Mouse (Mus musculus) stomach, postnatal 0 days (tissue): ENCODE measurements around the gene Vcpkmt. TPM values are rescaled to one million over a fixed set of nuclear protein-coding genes. Genes with fewer than 3 reads are reported as not detected.
"Not testable (repeated sequence)": the region's sequence is repeated elsewhere in the genome, so short reads cannot be mapped to it uniquely, and the experiment has no call there.

Experiments
- ATAC-seq: fragments of 200-750 bp; cut with Nextera tagmentation; 2 replicates; pipeline ENCODE4 v1.8.0; 2017; ENCODE audit not compliant: low FRiP score, low TSS enrichment
- DNase-seq: peaks from one replicate; pipeline ENCODE4 v3.0.0-alpha.2; 2016; ENCODE audit warnings: low spot score
- H3K27ac ChIP-seq: fragments of 300-500 bp; sonication (generic); replicated peaks from 2 replicates; pipeline ENCODE4 v1.5.1; 2014; ENCODE audit warnings: mild to moderate bottlenecking, control low read depth
- H3K27me3 ChIP-seq: fragments of 300-500 bp; sonication (generic); 2 replicates; pipeline ENCODE4 v1.6.1; 2014; ENCODE audit warnings: low read length; ENCODE audit not compliant: control insufficient read depth, insufficient read depth
- H3K36me3 ChIP-seq: fragments of 300-500 bp; sonication (generic); 2 replicates; pipeline ENCODE4 v1.6.1; 2014; ENCODE audit warnings: low read length, mixed read lengths; ENCODE audit not compliant: control insufficient read depth, insufficient read depth
- H3K4me1 ChIP-seq: fragments of 300-500 bp; sonication (generic); replicated peaks from 2 replicates; pipeline ENCODE4 v1.6.1; 2014; ENCODE audit warnings: antibody characterized with exemption; ENCODE audit not compliant: control insufficient read depth, insufficient read depth
- H3K4me2 ChIP-seq: fragments of 300-500 bp; sonication (generic); replicated peaks from 2 replicates; pipeline ENCODE4 v1.6.1; 2014; ENCODE audit warnings: low read depth, mild to moderate bottlenecking, control low read depth, moderate library complexity
- H3K4me3 ChIP-seq: fragments of 300-500 bp; sonication (generic); 2 replicates; pipeline ENCODE4 v1.5.1; 2014; ENCODE audit warnings: low read depth, low read length, control low read depth
- H3K9ac ChIP-seq: fragments of 300-500 bp; sonication (generic); 2 replicates; pipeline ENCODE4 v1.6.1; 2014; ENCODE audit warnings: mild to moderate bottlenecking, low read length, control low read depth, mixed read lengths
- H3K9me3 ChIP-seq: fragments of 300-500 bp; sonication (generic); 2 replicates; pipeline ENCODE4 v1.6.1; 2016; ENCODE audit warnings: low read length; ENCODE audit not compliant: control insufficient read depth
- CTCF ChIP-seq: IDR thresholded peaks from 2 replicates; pipeline ENCODE4 v1.5.1; 2016; ENCODE audit warnings: antibody characterized with exemption, low read depth, mild to moderate bottlenecking, moderate library complexity
- EP300 ChIP-seq: optimal IDR thresholded peaks from 2 replicates; pipeline ENCODE3; 2016; ENCODE audit warnings: antibody characterized with exemption
- WGBS: fragments of 180-500 bp; shearing (Covaris S2); extraction: QIAGEN DNeasy Blood & Tissue Kit; methylation state at CpG from one replicate; pipeline ENCODE4 v1.1.7; 2014; 5-methylcytosine and 5-hydroxymethylcytosine counted together
- polyA plus RNA-seq: library from polyadenylated mRNA; unstranded; fragments of >200 nt; fragmentation: Nextera tagmentation; extraction: Ambion mirVana; gene quantifications from 2 replicates; pipeline ENCODE4 v1.2.1, GENCODE M21; 2015

Gene Vcpkmt
- polyA plus RNA-seq, 1 experiment from 2014 or later, result 24.4 TPM

GRCm38 (mm10) chr12:69568266-69568665 lies 14.6 kb downstream of the Vcpkmt start:
- Histone ChIP-seq H3K9me3 (no peaks in the 10 kb centered on the region), H3K27me3 (no peaks in the 10 kb centered on the region), H3K36me3 (no peaks in the 10 kb centered on the region), H3K27ac (no peak overlapping the region), H3K4me3 (no peak overlapping the region), H3K4me1 (no peaks in the 10 kb centered on the region), H3K4me2 (no peak overlapping the region), H3K9ac (no peak overlapping the region)
- TF ChIP-seq CTCF (no peak), EP300 (no peak)
- WGBS, result 63% methylated on average over 3 of the region's 3 CpGs
- no peak for ATAC-seq
- no peak for DNase-seq

- not testable (repeated sequence) for H3K9me3 ChIP-seq, H3K4me3 ChIP-seq, H3K4me2 ChIP-seq, H3K4me1 ChIP-seq, H3K36me3 ChIP-seq, ATAC-seq, H3K27ac ChIP-seq, H3K9ac ChIP-seq, H3K27me3 ChIP-seq, DNase-seq
- 92% methylated on average over 5 of the region's 6 CpGs for WGBS
Observed at GRCm38 (mm10) chr12:69561006-69561405, 21.8 kb downstream of the Vcpkmt start.

GRCm38 (mm10) chr12:69556221-69556861 lies 26.5 kb downstream of the Vcpkmt start:
- Histone ChIP-seq H3K4me1 (no peaks in the 10 kb centered on the region), H3K27ac (0 out of 2 replicates have a peak overlapping the region, but pooled peaks have one; percentile 36), H3K4me3 (no peak overlapping the region), H3K27me3 (no peaks in the 10 kb centered on the region), H3K9me3 (no peaks in the 10 kb centered on the region), H3K36me3 (no peaks in the 10 kb centered on the region), H3K4me2 (no peak overlapping the region), H3K9ac (no peak overlapping the region)
- peak; percentile 36 for DNase-seq
- peak; percentile 76; the same call in 1 of the 2 replicates for ATAC-seq
- no peak for TF ChIP-seq CTCF
- no peak for TF ChIP-seq EP300
- WGBS, result 49% methylated on average over 6 of the region's 6 CpGs

GRCm38 (mm10) chr12:69545456-69546178 lies 37.2 kb downstream of the Vcpkmt start:
- Histone ChIP-seq H3K36me3 (no peaks in the 10 kb centered on the region), H3K27me3 (no peaks in the 10 kb centered on the region), H3K4me3 (no peak overlapping the region), H3K4me2 (no peak overlapping the region), H3K9me3 (no peaks in the 10 kb centered on the region), H3K9ac (no peak overlapping the region), H3K4me1 (no peaks in the 10 kb centered on the region), H3K27ac (no peak overlapping the region)
- ATAC-seq (no peak; the same call in 1 of the 2 replicates), DNase-seq (no peak)
- no peak for TF ChIP-seq EP300
- TF ChIP-seq CTCF, result no peak
- 67% methylated on average over 13 of the region's 13 CpGs for WGBS

- DNase-seq, result no peak
- Histone ChIP-seq H3K27me3 (no peaks in the 10 kb centered on the region), H3K9me3 (no peaks in the 10 kb centered on the region), H3K36me3 (no peaks in the 10 kb centered on the region), H3K4me3 (no peak overlapping the region), H3K27ac (no peak overlapping the region), H3K4me1 (no peaks in the 10 kb centered on the region), H3K4me2 (no peak overlapping the region), H3K9ac (no peak overlapping the region)
- WGBS, result 90% methylated on average over 6 of the region's 6 CpGs
- ATAC-seq, result no peak
- no peak for TF ChIP-seq CTCF
Observed at GRCm38 (mm10) chr12:69544994-69545393, 37.8 kb downstream of the Vcpkmt start.

DNA sequence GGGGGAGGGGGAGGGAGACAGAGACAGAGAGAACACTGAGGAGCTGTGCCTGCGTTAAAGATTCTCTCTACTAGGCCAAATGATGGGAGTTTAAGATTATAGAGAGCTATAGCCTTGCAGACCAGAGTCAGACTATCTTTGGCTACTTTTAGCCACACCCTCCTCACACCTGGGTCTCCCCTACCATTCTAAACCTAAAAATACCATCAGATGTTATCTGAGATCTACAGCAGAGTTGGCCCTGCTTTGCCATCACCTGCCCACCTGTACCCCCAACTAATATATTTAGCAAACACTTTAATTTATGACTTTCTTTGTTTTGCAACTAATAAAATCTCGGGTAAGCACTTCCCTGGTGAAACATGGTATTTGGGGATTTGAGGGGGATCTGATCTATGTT lies 38.3 kb downstream of the Vcpkmt start:
- Histone ChIP-seq H3K4me1 (no peaks in the 10 kb centered on the region; the same call in 1 of the 2 replicates), H3K4me2 (no peak overlapping the region), H3K4me3 (no peak overlapping the region), H3K9ac (no peak overlapping the region), H3K27me3 (no peaks in the 10 kb centered on the region), H3K36me3 (no peaks in the 10 kb centered on the region), H3K9me3 (no peaks in the 10 kb centered on the region), H3K27ac (no peak overlapping the region)
- ATAC-seq (no peak), DNase-seq (no peak)
- WGBS, result 51% methylated on average over 2 of the region's 2 CpGs
- TF ChIP-seq CTCF, result no peak
- no peak for TF ChIP-seq EP300
